Mouse (Mus musculus) brain, embryonic 14.5 days (tissue): ENCODE measurements at regions not wholly inside any gene's neighbourhood (a gene's known extent, or its start where the extent isn't known, plus 50 kb on each side); places are given as distances from the start of the nearest gene placed in this dataset.

ENCODE experiments used
- CTCF ChIP-seq: fragments of 200-500 bp; IDR thresholded peaks from 2 replicates; pipeline ENCODE4 v1.5.1; 2012; ENCODE audit warnings: inconsistent platforms, mild to moderate bottlenecking, moderate library complexity, borderline replicate concordance; ENCODE audit not compliant: insufficient read depth, insufficient read length; ENCODE audit errors: extremely low read depth
- POLR2A ChIP-seq: fragments of 200-500 bp; IDR thresholded peaks from 2 replicates; pipeline ENCODE4 v1.6.1; 2012; ENCODE audit warnings: mild to moderate bottlenecking, inconsistent platforms, borderline replicate concordance; ENCODE audit not compliant: poor library complexity, insufficient read depth, insufficient read length, severe bottlenecking; ENCODE audit errors: extremely low read depth

GRCm38 (mm10) chr12:94283572-94283971 is 1408.5 kb upstream of the Flrt2 start:
- no peak for TF ChIP-seq CTCF
- no peak for TF ChIP-seq POLR2A
